Mouse (Mus musculus) neural tube, embryonic 15.5 days (tissue): ENCODE measurements around the gene 6030445D17Rik. TPM values are rescaled to one million over a fixed set of nuclear protein-coding genes. Genes with fewer than 3 reads are reported as not detected.
A peak's percentile ranks its signal among the peaks of the same experiment; 100 is the strongest.

Experiments
- ATAC-seq: fragments of 200-750 bp; cut with Nextera tagmentation; 2 replicates; pipeline ENCODE4 v1.8.0; 2017; ENCODE audit warnings: mild to moderate bottlenecking, moderate TSS enrichment, moderate library complexity; ENCODE audit not compliant: low FRiP score
- H3K27ac ChIP-seq: fragments of 300-500 bp; sonication (generic); replicated peaks from 2 replicates; pipeline ENCODE4 v1.5.1; 2015; ENCODE audit warnings: mild to moderate bottlenecking, inconsistent platforms
- H3K27me3 ChIP-seq: fragments of 300-500 bp; sonication (generic); replicated peaks from 2 replicates; pipeline ENCODE4 v1.6.1; 2015; ENCODE audit warnings: inconsistent platforms
- H3K36me3 ChIP-seq: fragments of 300-500 bp; sonication (generic); 2 replicates; pipeline ENCODE4 v1.6.1; 2015; ENCODE audit warnings: inconsistent platforms
- H3K4me1 ChIP-seq: fragments of 300-500 bp; sonication (generic); 2 replicates; pipeline ENCODE4 v1.6.1; 2015; ENCODE audit warnings: inconsistent platforms
- H3K4me2 ChIP-seq: fragments of 300-500 bp; sonication (generic); 2 replicates; pipeline ENCODE4 v1.6.1; 2015; ENCODE audit warnings: inconsistent platforms, mild to moderate bottlenecking, moderate library complexity
- H3K4me3 ChIP-seq: fragments of 300-500 bp; sonication (generic); replicated peaks from 2 replicates; pipeline ENCODE4 v1.5.1; 2015; ENCODE audit warnings: mild to moderate bottlenecking, inconsistent platforms
- H3K9ac ChIP-seq: fragments of 300-500 bp; sonication (generic); replicated peaks from 2 replicates; pipeline ENCODE4 v1.6.1; 2015; ENCODE audit warnings: mild to moderate bottlenecking, inconsistent platforms
- H3K9me3 ChIP-seq: fragments of 300-500 bp; sonication (generic); replicated peaks from 2 replicates; pipeline ENCODE4 v1.6.1; 2016; ENCODE audit warnings: inconsistent platforms
- WGBS: fragments of 180-500 bp; shearing (Covaris S2); methylation state at CpG from one replicate; pipeline ENCODE4 v1.1.7; 2015; ENCODE audit warnings: mixed read lengths; 5-methylcytosine and 5-hydroxymethylcytosine counted together
- polyA plus RNA-seq: library from polyadenylated mRNA; unstranded; fragments of >200 nt; fragmentation: Nextera tagmentation; extraction: Ambion mirVana; gene quantifications from 2 replicates; pipeline ENCODE4 v1.2.1, GENCODE M21; 2015

6030445D17Rik gene
- polyA plus RNA-seq, 1 experiment from 2014 or later: 0.19 TPM

GRCm38 (mm10) chr4:136461761-136462085, 327 bp upstream of the 6030445D17Rik start:
- peaks cover 20% of the 10 kb centered on the region for H3K27me3 ChIP-seq
- H3K27ac ChIP-seq: peak overlapping the region; percentile 81; the same call in 1 of the 2 replicates
- H3K4me3 ChIP-seq: peak overlapping the region; percentile 71
- peak overlapping the region; percentile 96 for H3K4me2 ChIP-seq
- H3K9me3 ChIP-seq: no peaks in the 10 kb centered on the region
- peak; percentile 30; the same call in 1 of the 2 replicates for ATAC-seq
- WGBS: 14% methylated on average over 6 of the region's 6 CpGs
- peaks cover 28% of the 10 kb centered on the region for H3K4me1 ChIP-seq
- H3K9ac ChIP-seq: peak overlapping the region; percentile 81
- H3K36me3 ChIP-seq: no peaks in the 10 kb centered on the region

- H3K9ac ChIP-seq: peak overlapping the region; percentile 81
- peak; percentile 72 for ATAC-seq
- H3K36me3 ChIP-seq: no peaks in the 10 kb centered on the region
- peaks cover 28% of the 10 kb centered on the region for H3K4me1 ChIP-seq
- 2% methylated on average over 8 of the region's 8 CpGs for WGBS
- peak overlapping the region; percentile 96 for H3K4me2 ChIP-seq
- H3K4me3 ChIP-seq: peak overlapping the region; percentile 71
- peaks cover 20% of the 10 kb centered on the region for H3K27me3 ChIP-seq
- H3K27ac ChIP-seq: peak overlapping the region; percentile 81
- H3K9me3 ChIP-seq: no peaks in the 10 kb centered on the region
Measured at GRCm38 (mm10) chr4:136462839-136463178, 759 bp downstream of the 6030445D17Rik start.

- H3K4me2 ChIP-seq: peak overlapping the region; percentile 96
- H3K4me1 ChIP-seq: peaks cover 28% of the 10 kb centered on the region
- WGBS: 17% methylated on average over 9 of the region's 9 CpGs
- no peak for ATAC-seq
- H3K9me3 ChIP-seq: no peaks in the 10 kb centered on the region
- H3K27me3 ChIP-seq: peaks cover 20% of the 10 kb centered on the region
- 0 out of 2 replicates have a peak overlapping the region, but pooled peaks have one; percentile 81 for H3K27ac ChIP-seq
- H3K4me3 ChIP-seq: peak overlapping the region; percentile 71
- H3K36me3 ChIP-seq: no peaks in the 10 kb centered on the region
- no peak overlapping the region for H3K9ac ChIP-seq
Measured at GRCm38 (mm10) chr4:136463436-136463835, 1.4 kb downstream of the 6030445D17Rik start.

GRCm38 (mm10) chr4:136466226-136466625, 4.2 kb downstream of the 6030445D17Rik start:
- Histone ChIP-seq H3K27ac (no peak overlapping the region), H3K4me2 (no peak overlapping the region), H3K9me3 (no peaks in the 10 kb centered on the region), H3K9ac (no peak overlapping the region), H3K27me3 (peaks cover 20% of the 10 kb centered on the region), H3K36me3 (no peaks in the 10 kb centered on the region), H3K4me3 (no peak overlapping the region), H3K4me1 (peaks cover 37% of the 10 kb centered on the region)
- ATAC-seq: no peak
- WGBS: 37% methylated on average over 4 of the region's 4 CpGs

- H3K27me3 ChIP-seq: peaks cover 12% of the 10 kb centered on the region
- peak overlapping the region; percentile 67; the same call in 1 of the 2 replicates for H3K4me2 ChIP-seq
- no peaks in the 10 kb centered on the region for H3K36me3 ChIP-seq
- no peak overlapping the region for H3K9ac ChIP-seq
- peaks cover 29% of the 10 kb centered on the region for H3K4me1 ChIP-seq
- ATAC-seq: no peak
- 61% methylated on average over 14 of the region's 14 CpGs for WGBS
- no peaks in the 10 kb centered on the region for H3K9me3 ChIP-seq
- H3K4me3 ChIP-seq: peak overlapping the region; percentile 89; the same call in 1 of the 2 replicates
- peak overlapping the region; percentile 94; the same call in 1 of the 2 replicates for H3K27ac ChIP-seq
Measured at GRCm38 (mm10) chr4:136468553-136469327, 6.7 kb downstream of the 6030445D17Rik start.

GRCm38 (mm10) chr4:136469371-136469903, 7.4 kb downstream of the 6030445D17Rik start, which contains the start of gene Luzp1:
TSS of gene Luzp1 (plus strand) at chr4:136469761.
- peak within 1 kb of the TSS; percentile 67 for H3K4me2 ChIP-seq
- peak within 1 kb of the TSS; percentile 89 for H3K4me3 ChIP-seq
- no peaks in the 10 kb centered on the region for H3K9me3 ChIP-seq
- H3K27ac ChIP-seq: peak within 1 kb of the TSS; percentile 94
- H3K27me3 ChIP-seq: peaks cover 6% of the 10 kb centered on the region; the same call in 1 of the 2 replicates
- peak within 1 kb of the TSS; percentile 80 for H3K9ac ChIP-seq
- H3K36me3 ChIP-seq: no peaks in the 10 kb centered on the region
- WGBS: 2% methylated on average over 34 of the region's 36 CpGs
- peak; percentile 93 for ATAC-seq
- peaks cover 32% of the 10 kb centered on the region for H3K4me1 ChIP-seq

GRCm38 (mm10) chr4:136469941-136470346, 7.9 kb downstream of the 6030445D17Rik start:
- peak overlapping the region; percentile 89 for H3K4me3 ChIP-seq
- peak overlapping the region; percentile 94 for H3K27ac ChIP-seq
- H3K9ac ChIP-seq: peak overlapping the region; percentile 80
- 0% methylated on average over 18 of the region's 55 CpGs for WGBS
- peak; percentile 83 for ATAC-seq
- no peaks in the 10 kb centered on the region for H3K36me3 ChIP-seq
- H3K27me3 ChIP-seq: peaks cover 3% of the 10 kb centered on the region; the same call in 1 of the 2 replicates
- peak overlapping the region; percentile 67 for H3K4me2 ChIP-seq
- peaks cover 32% of the 10 kb centered on the region for H3K4me1 ChIP-seq
- H3K9me3 ChIP-seq: no peaks in the 10 kb centered on the region

- under 1% methylated on average over 54 of the region's 58 CpGs for WGBS
- ATAC-seq: peak; percentile 23
- H3K4me2 ChIP-seq: peak overlapping the region; percentile 67
- H3K27me3 ChIP-seq: no peaks in the 10 kb centered on the region
- peak overlapping the region; percentile 89 for H3K4me3 ChIP-seq
- no peaks in the 10 kb centered on the region for H3K36me3 ChIP-seq
- H3K27ac ChIP-seq: peak overlapping the region; percentile 94
- H3K9ac ChIP-seq: peak overlapping the region; percentile 80
- H3K9me3 ChIP-seq: no peaks in the 10 kb centered on the region
- peaks cover 32% of the 10 kb centered on the region for H3K4me1 ChIP-seq
Measured at GRCm38 (mm10) chr4:136470347-136471071, 8.5 kb downstream of the 6030445D17Rik start.

- Histone ChIP-seq H3K9me3 (no peaks in the 10 kb centered on the region), H3K9ac (no peak overlapping the region), H3K4me2 (no peak overlapping the region), H3K27ac (no peak overlapping the region), H3K4me3 (no peak overlapping the region), H3K27me3 (no peaks in the 10 kb centered on the region), H3K36me3 (no peaks in the 10 kb centered on the region), H3K4me1 (peaks cover 9% of the 10 kb centered on the region)
- whole genome bisulfite sequencing: 95% methylated on average over 1 of the region's 1 CpGs
- no peak for ATAC-seq
Measured at GRCm38 (mm10) chr4:136476692-136477091, 14.6 kb downstream of the 6030445D17Rik start.

GRCm38 (mm10) chr4:136486549-136486948, 24.5 kb downstream of the 6030445D17Rik start:
- ATAC-seq: no peak

GRCm38 (mm10) chr4:136495993-136496392, 33.9 kb downstream of the 6030445D17Rik start:
- Histone ChIP-seq H3K4me2 (no peak overlapping the region), H3K4me3 (no peak overlapping the region), H3K27ac (no peak overlapping the region), H3K27me3 (no peaks in the 10 kb centered on the region), H3K9ac (no peak overlapping the region), H3K36me3 (no peaks in the 10 kb centered on the region), H3K4me1 (no peaks in the 10 kb centered on the region), H3K9me3 (no peaks in the 10 kb centered on the region)
- ATAC-seq: no peak

More at GRCm38 (mm10) chr4:136486549-136486948, 24.5 kb downstream of the 6030445D17Rik start:
- WGBS: 98% methylated on average over 2 of the region's 2 CpGs
- Histone ChIP-seq H3K27ac (no peak overlapping the region), H3K4me2 (no peak overlapping the region), H3K4me3 (no peak overlapping the region), H3K9me3 (no peaks in the 10 kb centered on the region), H3K36me3 (no peaks in the 10 kb centered on the region), H3K9ac (no peak overlapping the region), H3K4me1 (no peaks in the 10 kb centered on the region), H3K27me3 (no peaks in the 10 kb centered on the region)
